Mouse (Mus musculus): ENCODE data around the gene Fam193a. TPM values are rescaled to one million over a fixed set of nuclear protein-coding genes. Genes with fewer than 3 reads are reported as not detected.

The Fam193a gene
- total and polyA plus RNA-seq, 2 experiments from 2014 or later: 9.6 to 36.9 TPM

GRCm38 (mm10) chr5:34530116-34530515, 160.4 kb downstream of the Fam193a start:
- no peak overlapping the region for H3K4me2 ChIP-seq (ENCODE audit: low read depth, low read length)
- 59% methylated on average over 5 of the region's 5 CpGs for WGBS
- H3K4me3 ChIP-seq (ENCODE audit: low read length): no peak overlapping the region
- H3K36me3 ChIP-seq (ENCODE audit: insufficient read depth, low read length): no peaks in the 10 kb centered on the region
- H3K9ac ChIP-seq (replicated peaks; ENCODE audit: low read length): no peak overlapping the region
- no peak overlapping the region for H3K27ac ChIP-seq
- H3K4me1 ChIP-seq (ENCODE audit: insufficient read depth, low read length): peaks cover 4% of the 10 kb centered on the region; the same call in 1 of the 2 replicates
- DNase-seq (ENCODE audit: low spot score) (no peak), ATAC-seq (no peak)
- no peaks in the 10 kb centered on the region for H3K9me3 ChIP-seq (ENCODE audit: low read length)
- no peak for TF ChIP-seq CTCF (IDR thresholded peaks at IDR 0.05; ENCODE audit: low read depth)
- H3K27me3 ChIP-seq (ENCODE audit: insufficient read depth, low read length): no peaks in the 10 kb centered on the region

GRCm38 (mm10) chr5:34530687-34531086, 161.0 kb downstream of the Fam193a start:
- Histone ChIP-seq H3K4me3 (ENCODE audit: low read length) (no peak overlapping the region), H3K27ac (no peak overlapping the region), H3K9me3 (ENCODE audit: low read length) (no peaks in the 10 kb centered on the region), H3K27me3 (ENCODE audit: insufficient read depth, low read length) (no peaks in the 10 kb centered on the region), H3K4me1 (ENCODE audit: insufficient read depth, low read length) (peaks cover 3% of the 10 kb centered on the region; the same call in 1 of the 2 replicates), H3K9ac (replicated peaks; ENCODE audit: low read length) (no peak overlapping the region), H3K4me2 (ENCODE audit: low read depth, low read length) (no peak overlapping the region), H3K36me3 (ENCODE audit: insufficient read depth, low read length) (no peaks in the 10 kb centered on the region)
- no peak for DNase-seq (ENCODE audit: low spot score)
- 53% methylated on average over 4 of the region's 4 CpGs for WGBS
- TF ChIP-seq CTCF (IDR thresholded peaks at IDR 0.05; ENCODE audit: low read depth): no peak
- ATAC-seq: no peak

- no peak for TF ChIP-seq CTCF (IDR thresholded peaks at IDR 0.05; ENCODE audit: low read depth)
- H3K36me3 ChIP-seq (ENCODE audit: insufficient read depth, low read length): no peaks in the 10 kb centered on the region
- no peaks in the 10 kb centered on the region for H3K4me1 ChIP-seq (ENCODE audit: insufficient read depth, low read length)
- no peak overlapping the region for H3K9ac ChIP-seq (replicated peaks; ENCODE audit: low read length)
- H3K27me3 ChIP-seq (ENCODE audit: insufficient read depth, low read length): no peaks in the 10 kb centered on the region
- H3K27ac ChIP-seq: no peak overlapping the region
- no peak overlapping the region for H3K4me2 ChIP-seq (ENCODE audit: low read depth, low read length)
- no peak overlapping the region for H3K4me3 ChIP-seq (ENCODE audit: low read length)
- DNase-seq (ENCODE audit: low spot score) (no peak), ATAC-seq (no peak)
- no peaks in the 10 kb centered on the region for H3K9me3 ChIP-seq (ENCODE audit: low read length)
- 74% methylated on average over 5 of the region's 5 CpGs for WGBS
These were observed 163.3 kb downstream of the Fam193a start for GRCm38 (mm10) chr5:34533066-34533465.

- H3K4me3 ChIP-seq (ENCODE audit: low read length): no peak overlapping the region
- TF ChIP-seq CTCF (IDR thresholded peaks at IDR 0.05; ENCODE audit: low read depth): no peak
- 64% methylated on average over 3 of the region's 3 CpGs for WGBS
- H3K4me2 ChIP-seq (ENCODE audit: low read depth, low read length): no peak overlapping the region
- no peaks in the 10 kb centered on the region for H3K36me3 ChIP-seq (ENCODE audit: insufficient read depth, low read length)
- no peak overlapping the region for H3K27ac ChIP-seq
- H3K9ac ChIP-seq (replicated peaks; ENCODE audit: low read length): no peak overlapping the region
- no peaks in the 10 kb centered on the region for H3K9me3 ChIP-seq (ENCODE audit: low read length)
- 0 out of 2 replicates have a peak, but pooled peaks have one; percentile 39 for ATAC-seq
- no peaks in the 10 kb centered on the region for H3K27me3 ChIP-seq (ENCODE audit: insufficient read depth, low read length)
- no peak for DNase-seq (ENCODE audit: low spot score)
- H3K4me1 ChIP-seq (ENCODE audit: insufficient read depth, low read length): no peaks in the 10 kb centered on the region
These were observed 164.1 kb downstream of the Fam193a start for GRCm38 (mm10) chr5:34533820-34534219.

- no peak for TF ChIP-seq CTCF (IDR thresholded peaks at IDR 0.05; ENCODE audit: low read depth)
- H3K27ac ChIP-seq: no peak overlapping the region
- H3K4me2 ChIP-seq (ENCODE audit: low read depth, low read length): no peak overlapping the region
- no peaks in the 10 kb centered on the region for H3K36me3 ChIP-seq (ENCODE audit: insufficient read depth, low read length)
- ATAC-seq (peak; percentile 21; the same call in 1 of the 2 replicates), DNase-seq (ENCODE audit: low spot score) (no peak)
- H3K4me3 ChIP-seq (ENCODE audit: low read length): no peak overlapping the region
- 65% methylated on average over 5 of the region's 5 CpGs for WGBS
- no peaks in the 10 kb centered on the region for H3K9me3 ChIP-seq (ENCODE audit: low read length)
- no peak overlapping the region for H3K9ac ChIP-seq (replicated peaks; ENCODE audit: low read length)
- H3K4me1 ChIP-seq (ENCODE audit: insufficient read depth, low read length): no peaks in the 10 kb centered on the region
- H3K27me3 ChIP-seq (ENCODE audit: insufficient read depth, low read length): no peaks in the 10 kb centered on the region
These were observed 165.2 kb downstream of the Fam193a start for GRCm38 (mm10) chr5:34534776-34535581.

GRCm38 (mm10) chr5:34535831-34536230, 166.1 kb downstream of the Fam193a start:
- WGBS: 84% methylated on average over 7 of the region's 7 CpGs
- H3K9me3 ChIP-seq (ENCODE audit: low read length): no peaks in the 10 kb centered on the region
- DNase-seq (ENCODE audit: low spot score): no peak

More at GRCm38 (mm10) chr5:34535831-34536230, 166.1 kb downstream of the Fam193a start:
- no peaks in the 10 kb centered on the region for H3K36me3 ChIP-seq (ENCODE audit: insufficient read depth, low read length)
- H3K4me3 ChIP-seq (ENCODE audit: low read length): no peak overlapping the region
- TF ChIP-seq CTCF (IDR thresholded peaks at IDR 0.05; ENCODE audit: low read depth): no peak
- no peak overlapping the region for H3K9ac ChIP-seq (replicated peaks; ENCODE audit: low read length)
- H3K27ac ChIP-seq: no peak overlapping the region
- no peaks in the 10 kb centered on the region for H3K27me3 ChIP-seq (ENCODE audit: insufficient read depth, low read length)
- H3K4me1 ChIP-seq (ENCODE audit: insufficient read depth, low read length): no peaks in the 10 kb centered on the region
- no peak overlapping the region for H3K4me2 ChIP-seq (ENCODE audit: low read depth, low read length)
- ATAC-seq: no peak

Other genes with a start within 250 kb of the Fam193a start
- 0.16 TPM in 1 of 2 replicates, not detected in the other for gene Poln, start 200.5 kb upstream of the Fam193a start, total RNA-seq (2014; rRNA removed)
- 0.68 and 0.69 TPM in 2 replicates for gene Poln, start 200.5 kb upstream of the Fam193a start, polyA plus RNA-seq (2015; fragmentation: Nextera tagmentation; extraction: Ambion mirVana)
- 4.1 and 4.2 TPM in 2 replicates for gene Haus3, start 200.4 kb upstream of the Fam193a start, total RNA-seq (2014; rRNA removed)
- 12.7 TPM in 2 replicates for gene Haus3, start 200.4 kb upstream of the Fam193a start, polyA plus RNA-seq (2015; fragmentation: Nextera tagmentation; extraction: Ambion mirVana)
- gene Mxd4, start 182.2 kb upstream of the Fam193a start, total RNA-seq (2014; rRNA removed): 73.3 and 99.1 TPM in 2 replicates
- gene Mxd4, start 182.2 kb upstream of the Fam193a start, polyA plus RNA-seq (2015; fragmentation: Nextera tagmentation; extraction: Ambion mirVana): 22.0 and 23.5 TPM in 2 replicates
- 10.1 and 13.9 TPM in 2 replicates for gene Zfyve28, start 81.5 kb upstream of the Fam193a start, total RNA-seq (2014; rRNA removed)
- 3.0 and 3.8 TPM in 2 replicates for gene Zfyve28, start 81.5 kb upstream of the Fam193a start, polyA plus RNA-seq (2015; fragmentation: Nextera tagmentation; extraction: Ambion mirVana)
- gene Cfap99, start 81.3 kb upstream of the Fam193a start, total RNA-seq (2014; rRNA removed): 0.97 TPM in 1 of 2 replicates, not detected in the other
- 0.13 and 0.19 TPM in 2 replicates for gene Cfap99, start 81.3 kb upstream of the Fam193a start, polyA plus RNA-seq (2015; fragmentation: Nextera tagmentation; extraction: Ambion mirVana)
- gene Rnf4, start 33.6 kb upstream of the Fam193a start, total RNA-seq (2014; rRNA removed): 103 and 104 TPM in 2 replicates
- 119 and 127 TPM in 2 replicates for gene Rnf4, start 33.6 kb upstream of the Fam193a start, polyA plus RNA-seq (2015; fragmentation: Nextera tagmentation; extraction: Ambion mirVana)
- 11.1 and 12.8 TPM in 2 replicates for gene Tnip2, start 144.1 kb downstream of the Fam193a start, total RNA-seq (2014; rRNA removed)
- gene Tnip2, start 144.1 kb downstream of the Fam193a start, polyA plus RNA-seq (2015; fragmentation: Nextera tagmentation; extraction: Ambion mirVana): 14.1 and 14.5 TPM in 2 replicates
- 29.8 and 37.7 TPM in 2 replicates for gene Sh3bp2, start 155.9 kb downstream of the Fam193a start, total RNA-seq (2014; rRNA removed)
- 12.0 and 14.1 TPM in 2 replicates for gene Sh3bp2, start 155.9 kb downstream of the Fam193a start, polyA plus RNA-seq (2015; fragmentation: Nextera tagmentation; extraction: Ambion mirVana)
- gene Add1, start 203.7 kb downstream of the Fam193a start, total RNA-seq (2014; rRNA removed): 272 and 279 TPM in 2 replicates
- gene Add1, start 203.7 kb downstream of the Fam193a start, polyA plus RNA-seq (2015; fragmentation: Nextera tagmentation; extraction: Ambion mirVana): 165 and 166 TPM in 2 replicates